Mouse (Mus musculus): ENCODE measurements at regions not wholly inside any gene's neighbourhood (a gene's known extent, or its start where the extent isn't known, plus 50 kb on each side); places are given as distances from the start of the nearest gene placed in this dataset.

DNA sequence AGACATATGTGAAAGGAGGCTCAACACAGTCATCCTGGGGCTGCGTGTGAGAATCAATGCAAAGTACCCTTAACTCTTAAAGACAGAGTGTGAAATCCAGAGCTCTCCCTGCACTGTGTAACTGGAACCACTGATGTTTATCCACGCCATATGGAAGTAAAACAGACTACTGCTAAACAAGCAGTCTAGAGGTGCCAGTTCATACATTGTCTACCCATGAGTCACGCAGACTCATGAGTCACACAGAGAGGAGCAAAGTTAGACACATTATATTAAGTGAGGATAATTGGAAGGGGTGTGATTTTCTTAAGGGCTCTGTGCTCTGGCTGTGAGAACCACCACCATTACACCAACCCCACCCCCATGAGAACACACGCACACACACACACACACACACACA, 516.8 kb downstream of the Fam19a5 start:
- H3K27ac ChIP-seq (ENCODE audit: insufficient read depth, low read length): no peak overlapping the region
- 78% methylated on average over 4 of the region's 4 CpGs for WGBS
- no peak for TF ChIP-seq CTCF (IDR thresholded peaks at IDR 0.05; ENCODE audit: extremely low read depth, insufficient read depth, insufficient read length, insufficient replicate concordance)
- no peak for TF ChIP-seq POLR2A (IDR thresholded peaks at IDR 0.05; ENCODE audit: low read depth, low read length)
- no peak for DNase-seq (ENCODE audit: low read depth in 1 of 2, low spot score in 2 of 2)
- no peaks in the 10 kb centered on the region for H3K4me1 ChIP-seq (ENCODE audit: control insufficient read depth, insufficient read depth, insufficient read length)
- no peak overlapping the region for H3K4me3 ChIP-seq (ENCODE audit: extremely low read depth, insufficient read depth, insufficient read length)
- no peaks in the 10 kb centered on the region for H3K36me3 ChIP-seq (ENCODE audit: control insufficient read depth, insufficient read depth, low read length)
- no peaks in the 10 kb centered on the region for H3K27me3 ChIP-seq (ENCODE audit: control insufficient read depth, insufficient read depth, low read length)

GRCm38 (mm10) chr15:88063041-88063440, 518.9 kb downstream of the Fam19a5 start:
- H3K36me3 ChIP-seq (ENCODE audit: control insufficient read depth, insufficient read depth, low read length): no peaks in the 10 kb centered on the region
- H3K4me1 ChIP-seq (ENCODE audit: control insufficient read depth, insufficient read depth, insufficient read length): no peaks in the 10 kb centered on the region
- no peaks in the 10 kb centered on the region for H3K27me3 ChIP-seq (ENCODE audit: control insufficient read depth, insufficient read depth, low read length)
- WGBS: 59% methylated on average over 5 of the region's 5 CpGs
- no peak overlapping the region for H3K4me3 ChIP-seq (ENCODE audit: extremely low read depth, insufficient read depth, insufficient read length)
- no peak for TF ChIP-seq CTCF (IDR thresholded peaks at IDR 0.05; ENCODE audit: extremely low read depth, insufficient read depth, insufficient read length, insufficient replicate concordance)
- no peak overlapping the region for H3K27ac ChIP-seq (ENCODE audit: insufficient read depth, low read length)
- DNase-seq (ENCODE audit: low read depth in 1 of 2, low spot score in 2 of 2): no peak

GRCm38 (mm10) chr15:88068476-88068875, 524.4 kb downstream of the Fam19a5 start:
- DNase-seq (ENCODE audit: low read depth in 1 of 2, low spot score in 2 of 2): no peak
- 80% methylated on average over 3 of the region's 3 CpGs for WGBS
- Histone ChIP-seq H3K4me1 (ENCODE audit: control insufficient read depth, insufficient read depth, insufficient read length) (no peaks in the 10 kb centered on the region), H3K27me3 (ENCODE audit: control insufficient read depth, insufficient read depth, low read length) (no peaks in the 10 kb centered on the region), H3K27ac (ENCODE audit: insufficient read depth, low read length) (no peak overlapping the region), H3K4me3 (ENCODE audit: extremely low read depth, insufficient read depth, insufficient read length) (no peak overlapping the region), H3K36me3 (ENCODE audit: control insufficient read depth, insufficient read depth, low read length) (no peaks in the 10 kb centered on the region)
- TF ChIP-seq POLR2A (IDR thresholded peaks at IDR 0.05; ENCODE audit: low read depth, low read length) (no peak), CTCF (IDR thresholded peaks at IDR 0.05; ENCODE audit: extremely low read depth, insufficient read depth, insufficient read length, insufficient replicate concordance) (no peak)

- H3K36me3 ChIP-seq (ENCODE audit: control insufficient read depth, insufficient read depth, low read length): no peaks in the 10 kb centered on the region
- TF ChIP-seq CTCF (IDR thresholded peaks at IDR 0.05; ENCODE audit: extremely low read depth, insufficient read depth, insufficient read length, insufficient replicate concordance) (no peak), POLR2A (IDR thresholded peaks at IDR 0.05; ENCODE audit: low read depth, low read length) (no peak)
- no peaks in the 10 kb centered on the region for H3K27me3 ChIP-seq (ENCODE audit: control insufficient read depth, insufficient read depth, low read length)
- no peak overlapping the region for H3K4me3 ChIP-seq (ENCODE audit: extremely low read depth, insufficient read depth, insufficient read length)
- H3K4me1 ChIP-seq (ENCODE audit: control insufficient read depth, insufficient read depth, insufficient read length): no peaks in the 10 kb centered on the region
- no peak for DNase-seq (ENCODE audit: low read depth in 1 of 2, low spot score in 2 of 2)
- no peak overlapping the region for H3K27ac ChIP-seq (ENCODE audit: insufficient read depth, low read length)
- WGBS: 34% methylated on average over 1 of the region's 1 CpGs
Observed at GRCm38 (mm10) chr15:88072676-88073075, 527.4 kb upstream of the Zdhhc25 start.

GRCm38 (mm10) chr15:88083911-88084310, 516.2 kb upstream of the Zdhhc25 start:
- Histone ChIP-seq H3K4me3 (ENCODE audit: extremely low read depth, insufficient read depth, insufficient read length) (no peak overlapping the region), H3K4me1 (ENCODE audit: control insufficient read depth, insufficient read depth, insufficient read length) (no peaks in the 10 kb centered on the region), H3K27ac (ENCODE audit: insufficient read depth, low read length) (no peak overlapping the region), H3K36me3 (ENCODE audit: control insufficient read depth, insufficient read depth, low read length) (no peaks in the 10 kb centered on the region), H3K27me3 (ENCODE audit: control insufficient read depth, insufficient read depth, low read length) (no peaks in the 10 kb centered on the region)
- no peak for TF ChIP-seq POLR2A (IDR thresholded peaks at IDR 0.05; ENCODE audit: low read depth, low read length)
- TF ChIP-seq CTCF (IDR thresholded peaks at IDR 0.05; ENCODE audit: extremely low read depth, insufficient read depth, insufficient read length, insufficient replicate concordance): no peak
- no peak for DNase-seq (ENCODE audit: low read depth in 1 of 2, low spot score in 2 of 2)
- WGBS: 47% methylated on average over 5 of the region's 5 CpGs

- Histone ChIP-seq H3K27ac (ENCODE audit: insufficient read depth, low read length) (no peak overlapping the region), H3K27me3 (ENCODE audit: control insufficient read depth, insufficient read depth, low read length) (no peaks in the 10 kb centered on the region), H3K36me3 (ENCODE audit: control insufficient read depth, insufficient read depth, low read length) (no peaks in the 10 kb centered on the region), H3K4me1 (ENCODE audit: control insufficient read depth, insufficient read depth, insufficient read length) (no peaks in the 10 kb centered on the region), H3K4me3 (ENCODE audit: extremely low read depth, insufficient read depth, insufficient read length) (no peak overlapping the region)
- 38% methylated on average over 3 of the region's 3 CpGs for WGBS
- no peak for DNase-seq (ENCODE audit: low read depth in 1 of 2, low spot score in 2 of 2)
- no peak for TF ChIP-seq POLR2A (IDR thresholded peaks at IDR 0.05; ENCODE audit: low read depth, low read length)
- TF ChIP-seq CTCF (IDR thresholded peaks at IDR 0.05; ENCODE audit: extremely low read depth, insufficient read depth, insufficient read length, insufficient replicate concordance): no peak
Observed at GRCm38 (mm10) chr15:88085631-88086030, 514.5 kb upstream of the Zdhhc25 start.

GRCm38 (mm10) chr15:88089486-88089885, 510.6 kb upstream of the Zdhhc25 start:
- no peaks in the 10 kb centered on the region for H3K36me3 ChIP-seq (ENCODE audit: control insufficient read depth, insufficient read depth, low read length)
- 70% methylated on average over 4 of the region's 4 CpGs for WGBS
- no peak overlapping the region for H3K4me3 ChIP-seq (ENCODE audit: extremely low read depth, insufficient read depth, insufficient read length)
- no peaks in the 10 kb centered on the region for H3K4me1 ChIP-seq (ENCODE audit: control insufficient read depth, insufficient read depth, insufficient read length)
- no peak for DNase-seq (ENCODE audit: low read depth in 1 of 2, low spot score in 2 of 2)
- TF ChIP-seq CTCF (IDR thresholded peaks at IDR 0.05; ENCODE audit: extremely low read depth, insufficient read depth, insufficient read length, insufficient replicate concordance) (no peak), POLR2A (IDR thresholded peaks at IDR 0.05; ENCODE audit: low read depth, low read length) (no peak)
- H3K27ac ChIP-seq (ENCODE audit: insufficient read depth, low read length): no peak overlapping the region
- no peaks in the 10 kb centered on the region for H3K27me3 ChIP-seq (ENCODE audit: control insufficient read depth, insufficient read depth, low read length)

All from spleen, adult 2 months (tissue).